Mouse (Mus musculus) heart, postnatal 0 days (tissue): ENCODE measurements around the gene 1700001C19Rik.

Source experiments
- CTCF ChIP-seq: IDR thresholded peaks from 2 replicates; pipeline ENCODE4 v1.5.1; 2016; ENCODE audit warnings: antibody characterized with exemption, control low read depth, low read depth
- EP300 ChIP-seq: IDR thresholded peaks from 2 replicates; pipeline ENCODE4 v1.6.1; 2016; ENCODE audit warnings: antibody characterized with exemption, low read depth

DNA sequence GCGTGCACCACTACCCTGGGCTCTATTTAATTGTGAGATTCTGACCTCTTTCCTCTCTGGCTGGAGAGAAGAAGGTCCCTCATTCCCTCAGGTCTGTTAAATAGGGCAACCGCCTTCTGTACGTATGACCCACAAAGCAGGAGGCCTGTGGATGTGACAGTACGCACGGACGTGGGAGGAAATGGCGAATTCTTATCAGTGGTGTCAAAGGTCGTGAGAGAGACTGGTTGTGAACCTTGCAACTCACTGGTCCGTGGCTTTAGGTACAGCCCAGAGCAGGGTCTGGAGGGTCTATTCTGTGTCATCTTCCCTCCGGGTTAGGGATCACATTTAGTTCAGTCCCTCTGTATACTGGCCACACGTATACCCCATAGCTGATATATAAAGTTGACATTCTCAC is 8.3 kb upstream of the 1700001C19Rik start:
- TF ChIP-seq CTCF: no peak
- no peak for TF ChIP-seq EP300
